Mouse (Mus musculus) thymus, postnatal 25 days (tissue): ENCODE results near the gene Lin7c.
"Not testable (repeated sequence)": the region's sequence is repeated elsewhere in the genome, so short reads cannot be mapped to it uniquely, and the experiment has no call there.

ENCODE experiments used
- DNase-seq: peaks from one replicate; pipeline ENCODE4 v3.0.0; 2022

The Lin7c gene

GRCm38 (mm10) chr2:109890597-109890996 is at the start of gene Lin7c:
Lin7c (plus strand) TSS chr2:109890853.
- peak; percentile 87 for DNase-seq

- DNase-seq = no peak
Observed at GRCm38 (mm10) chr2:109846401-109846800, 44.3 kb upstream of the Lin7c start.

DNA sequence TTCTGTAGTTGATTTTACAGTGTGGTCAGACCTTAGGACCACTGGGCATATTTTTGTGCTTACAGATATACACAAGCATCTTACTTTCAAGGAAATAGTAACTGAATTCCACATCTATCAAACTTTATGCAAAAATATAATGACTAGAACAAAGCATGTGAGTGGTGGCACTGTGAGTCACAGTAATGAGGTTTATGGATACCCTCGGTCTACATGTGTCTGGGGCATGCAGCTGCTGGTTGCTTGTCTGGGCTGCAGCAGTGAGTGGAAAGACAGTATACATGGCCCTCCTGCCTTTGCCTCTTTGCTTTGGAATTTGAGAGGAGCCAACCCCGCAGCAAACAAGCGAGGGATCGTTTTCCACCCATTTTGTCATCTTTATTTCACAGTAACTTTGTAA is 42.3 kb upstream of the Lin7c start:
- no peak for DNase-seq

GRCm38 (mm10) chr2:109848715-109849114 is 41.9 kb upstream of the Lin7c start:
- DNase-seq = no peak

GRCm38 (mm10) chr2:109855601-109856000 is 35.1 kb upstream of the Lin7c start:
- no peak for DNase-seq

GRCm38 (mm10) chr2:109859671-109860070 is 31.0 kb upstream of the Lin7c start:
- no peak for DNase-seq

GRCm38 (mm10) chr2:109860832-109861231 is 29.8 kb upstream of the Lin7c start:
- DNase-seq = no peak

GRCm38 (mm10) chr2:109879429-109879828 is 11.2 kb upstream of the Lin7c start:
- DNase-seq = not testable (repeated sequence)

DNA sequence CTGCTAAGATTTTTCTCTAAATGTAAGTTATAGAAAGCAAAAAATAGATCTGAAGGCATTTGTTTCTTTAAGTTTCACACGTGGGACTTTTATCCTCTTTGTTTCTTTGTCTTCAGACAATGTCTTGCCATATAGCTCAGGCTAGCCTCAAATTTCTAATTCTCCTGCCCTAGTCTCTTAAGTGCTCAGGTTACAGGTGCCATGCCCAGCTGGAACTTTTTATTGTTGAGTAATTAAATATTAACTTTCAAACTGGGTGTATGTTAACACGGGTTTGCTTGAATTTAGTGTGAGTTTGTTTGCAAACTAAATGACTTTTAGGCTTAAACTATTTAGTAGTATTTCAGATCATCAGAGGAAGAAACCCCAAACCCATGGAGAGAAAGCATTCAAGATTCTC is 9.5 kb upstream of the Lin7c start:
- no peak for DNase-seq

- no peak for DNase-seq
Observed at GRCm38 (mm10) chr2:109881625-109882024, 9.0 kb upstream of the Lin7c start.

DNA sequence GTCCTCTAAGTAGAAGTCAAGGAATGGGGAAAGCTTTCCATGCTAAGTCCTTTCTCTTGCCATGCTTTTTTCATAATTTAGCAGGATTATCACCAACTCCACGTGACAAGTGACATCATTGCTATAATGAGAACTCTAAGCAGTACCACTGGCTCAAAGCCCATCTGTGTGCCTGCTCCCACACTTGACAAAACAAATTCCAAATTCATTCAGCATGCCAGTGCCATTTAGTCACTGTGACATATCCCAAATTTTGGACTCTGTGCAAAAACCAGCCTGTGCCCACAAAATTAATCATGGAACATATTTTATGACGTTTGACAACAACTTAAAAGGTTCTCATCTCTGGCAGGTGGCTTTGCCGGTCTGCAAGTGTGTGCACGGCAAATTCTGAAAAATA is 6.5 kb upstream of the Lin7c start:
- no peak for DNase-seq

GRCm38 (mm10) chr2:109884507-109884906 is 6.1 kb upstream of the Lin7c start:
- no peak for DNase-seq

GRCm38 (mm10) chr2:109890068-109890467 is 585 bp upstream of the Lin7c start:
- DNase-seq = no peak

- DNase-seq = no peak
Observed at GRCm38 (mm10) chr2:109891031-109891430, 378 bp downstream of the Lin7c start.

GRCm38 (mm10) chr2:109891471-109891870 is 818 bp downstream of the Lin7c start:
- DNase-seq = no peak

DNA sequence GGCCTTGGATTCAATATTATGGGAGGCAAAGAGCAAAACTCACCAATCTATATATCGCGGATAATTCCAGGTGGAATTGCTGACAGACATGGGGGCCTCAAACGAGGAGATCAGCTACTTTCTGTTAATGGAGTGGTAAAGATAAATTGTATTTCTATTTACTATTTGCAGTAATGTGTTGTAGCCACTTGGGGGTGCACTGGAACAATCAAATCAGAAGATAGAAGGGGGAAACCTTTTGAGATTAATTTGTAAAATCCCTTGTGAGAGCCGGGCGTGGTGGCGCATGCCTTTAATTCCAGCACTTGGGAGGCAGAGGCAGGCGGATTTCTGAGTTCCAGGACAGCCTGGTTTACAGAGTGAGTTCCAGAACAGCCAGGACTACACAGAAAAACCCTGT is 5.7 kb downstream of the Lin7c start:
- DNase-seq = no peak

GRCm38 (mm10) chr2:109902869-109903268 is 12.2 kb downstream of the Lin7c start:
- DNase-seq = no peak

DNA sequence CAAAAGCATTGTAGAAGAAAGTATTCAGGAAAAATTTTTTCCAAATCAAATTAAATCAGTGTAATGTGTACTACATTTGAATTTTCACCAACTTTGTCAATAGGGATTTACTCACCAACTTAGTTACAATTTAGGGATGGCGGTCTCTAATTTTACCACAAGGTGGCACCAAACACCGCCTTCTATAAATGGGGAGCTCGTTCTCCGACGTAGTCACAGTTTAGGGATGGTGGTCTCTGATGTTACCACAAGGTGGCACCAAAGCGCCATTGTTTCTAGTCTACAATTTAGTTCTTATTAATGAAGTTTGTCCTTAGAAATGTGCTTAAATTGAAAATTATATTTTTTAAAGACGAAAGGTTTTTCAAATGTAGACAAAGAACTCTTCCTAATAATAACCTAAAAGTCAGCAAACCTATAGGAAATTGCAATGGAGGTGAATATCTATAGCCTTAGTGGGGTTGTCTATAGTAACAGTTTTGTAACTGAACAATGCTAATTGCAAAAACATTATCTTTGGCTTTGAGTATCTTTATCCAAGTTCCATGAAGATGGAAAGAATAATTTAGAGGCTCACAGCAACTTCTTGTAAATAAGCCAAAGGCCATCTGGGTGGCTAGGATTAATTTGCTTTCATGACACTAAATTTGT is 13.6 kb downstream of the Lin7c start:
- DNase-seq = peak; percentile 78

DNA sequence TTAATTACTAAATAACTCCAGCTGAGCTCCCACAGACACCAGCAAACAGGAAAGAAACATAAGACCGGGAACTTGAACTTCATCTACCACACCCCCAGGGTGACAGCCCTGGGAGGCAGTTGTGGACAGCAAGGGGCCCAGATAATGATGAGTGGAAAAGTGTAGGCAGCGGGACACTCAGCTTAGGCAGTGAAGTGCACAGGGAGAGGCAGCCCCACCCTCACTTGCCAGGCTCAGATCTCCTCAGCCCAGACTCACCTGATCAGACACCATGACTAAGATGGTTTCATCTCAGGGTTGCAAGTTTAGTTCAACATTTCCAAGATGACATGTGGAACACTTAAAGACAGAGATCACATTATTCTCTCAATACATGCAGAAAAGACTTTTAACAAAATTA is 18.5 kb downstream of the Lin7c start:
- no peak for DNase-seq

- no peak for DNase-seq
Observed at GRCm38 (mm10) chr2:109912216-109912615, 21.6 kb downstream of the Lin7c start.

DNA sequence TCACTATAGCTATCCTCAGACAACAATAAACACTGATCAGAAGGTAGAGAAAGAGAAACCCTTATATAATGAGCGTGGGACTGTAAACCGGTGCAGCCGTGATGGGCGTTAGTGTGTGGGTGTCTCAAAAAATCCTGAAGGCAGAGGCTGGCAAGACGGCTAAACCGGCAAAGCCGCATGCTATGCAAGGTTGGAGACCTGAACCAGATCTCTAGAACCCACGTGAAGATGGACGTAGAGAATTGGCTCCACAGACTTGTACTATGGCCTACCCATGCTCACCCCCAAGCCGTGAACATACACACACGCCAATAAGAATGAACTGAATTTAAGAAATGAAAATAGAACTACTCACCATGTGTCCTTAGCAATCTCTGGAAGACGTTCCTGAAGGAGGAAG is 22.1 kb downstream of the Lin7c start:
- DNase-seq = no peak

DNA sequence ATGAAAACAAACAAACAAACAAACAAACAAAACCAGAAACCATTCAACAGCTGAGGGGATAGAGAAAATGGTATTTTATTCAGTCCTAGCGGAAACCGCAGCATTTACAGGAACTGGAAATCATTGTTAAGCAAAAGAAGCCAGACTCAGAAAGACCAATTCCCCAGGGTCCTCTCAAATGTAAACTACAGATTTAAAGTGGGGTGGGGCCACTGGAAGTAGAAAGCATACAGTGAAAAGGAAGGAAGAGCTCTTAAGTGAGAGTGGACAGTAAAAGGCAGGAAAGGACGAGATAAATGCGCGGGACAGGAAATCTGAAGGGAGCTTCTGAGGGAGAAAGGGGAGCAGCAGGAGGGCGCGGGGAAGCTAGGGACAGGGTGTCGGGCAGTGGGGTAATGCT is 22.6 kb downstream of the Lin7c start:
- no peak for DNase-seq

DNA sequence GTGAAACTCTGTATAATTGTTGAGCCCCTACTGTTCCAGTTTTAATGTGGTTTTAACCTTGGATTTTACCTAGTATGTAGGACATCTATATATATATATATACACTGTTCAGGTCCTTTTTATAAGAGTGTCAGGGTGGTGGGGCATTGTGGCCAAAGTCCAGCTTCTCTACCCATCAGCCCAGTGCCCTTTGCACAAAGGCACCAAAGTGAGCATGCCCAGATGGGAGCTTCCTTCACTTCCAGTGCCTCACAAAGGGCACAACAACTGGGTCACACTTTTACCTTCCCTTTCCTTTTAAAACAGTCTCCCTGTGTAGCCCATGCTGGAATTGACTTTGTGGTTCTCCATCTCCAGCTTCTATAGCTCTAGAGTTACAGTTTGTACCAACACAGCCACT is 23.9 kb downstream of the Lin7c start:
- DNase-seq = no peak

- DNase-seq = no peak
Observed at GRCm38 (mm10) chr2:109916782-109917495, 26.3 kb downstream of the Lin7c start.
